Mouse (Mus musculus): ENCODE measurements around the gene Cenpi. TPM values are rescaled to one million over a fixed set of nuclear protein-coding genes. Genes with fewer than 3 reads are reported as not detected.

The Cenpi gene
- total RNA-seq, 2 experiments from 2014 or later: 0.92 to 1.2 TPM

DNA sequence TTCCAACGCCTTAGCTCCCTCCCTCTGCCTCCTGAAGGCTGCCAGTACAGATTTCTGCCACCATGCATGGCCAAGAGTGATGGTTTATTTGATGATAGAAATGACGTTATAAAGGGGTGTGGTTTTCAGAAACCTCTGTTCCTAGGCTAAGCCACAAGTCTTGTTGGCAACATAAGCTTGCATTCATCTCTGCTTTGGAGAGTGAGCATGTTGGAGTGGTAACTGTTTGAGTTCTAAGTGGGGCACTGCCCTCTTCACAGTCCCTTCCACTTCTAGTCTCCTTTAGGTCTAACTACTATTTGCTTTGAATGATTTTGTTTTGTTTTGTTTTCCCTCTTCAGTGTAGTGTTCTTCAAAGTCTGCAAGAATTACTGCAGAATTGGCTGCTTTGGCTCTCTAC lies 34.9 kb downstream of the Cenpi start:
- DNase-seq (ENCODE audit: extremely low spot score in 1 of 2, low spot score in 2 of 2): no peak
- intact Hi-C loops (cut with DNase I): no loop called here

DNA sequence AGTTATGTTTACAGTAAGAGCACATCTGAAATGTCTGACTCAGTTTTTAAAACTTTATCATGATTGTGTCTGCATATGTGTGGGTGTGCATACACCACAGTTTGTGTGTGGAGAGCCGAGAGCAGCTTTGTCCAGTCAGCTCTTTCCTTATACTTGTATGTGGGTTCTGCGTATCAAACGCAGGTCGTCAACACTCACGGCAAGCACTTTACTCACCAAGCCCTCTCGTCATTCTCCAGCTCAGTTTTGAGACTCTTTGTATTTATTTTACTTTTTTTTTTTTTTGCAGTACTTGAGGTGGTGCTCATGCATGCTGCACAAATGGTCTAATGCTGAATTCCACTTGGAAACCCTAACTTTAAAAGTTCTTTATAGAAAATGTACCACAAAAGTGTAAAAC lies 42.3 kb downstream of the Cenpi start:
- intact Hi-C loops (cut with DNase I): no loop called here
- DNase-seq (ENCODE audit: extremely low spot score in 1 of 2, low spot score in 2 of 2): no peak

DNA sequence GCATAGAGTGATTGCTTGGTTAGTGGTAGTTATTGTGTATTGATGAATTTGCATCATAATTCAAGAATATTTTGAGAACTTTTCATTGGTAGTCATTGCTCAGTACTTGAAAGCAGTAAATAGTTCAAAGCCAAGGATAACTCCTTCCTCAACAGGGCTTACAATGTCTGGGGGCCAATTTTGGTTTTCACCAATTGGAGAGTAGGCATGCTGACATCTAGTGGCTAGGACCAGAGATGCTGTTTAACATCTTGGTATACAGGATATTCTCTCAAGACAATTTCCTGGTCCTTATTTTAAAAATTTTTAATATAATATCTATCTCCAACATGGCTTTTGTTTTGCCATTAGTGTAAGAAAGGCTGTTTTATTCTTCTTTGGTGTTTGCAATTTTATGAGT lies 46.0 kb downstream of the Cenpi start:
- intact Hi-C loops (cut with DNase I): no loop called here
- no peak for DNase-seq (ENCODE audit: extremely low spot score in 1 of 2, low spot score in 2 of 2)

DNA sequence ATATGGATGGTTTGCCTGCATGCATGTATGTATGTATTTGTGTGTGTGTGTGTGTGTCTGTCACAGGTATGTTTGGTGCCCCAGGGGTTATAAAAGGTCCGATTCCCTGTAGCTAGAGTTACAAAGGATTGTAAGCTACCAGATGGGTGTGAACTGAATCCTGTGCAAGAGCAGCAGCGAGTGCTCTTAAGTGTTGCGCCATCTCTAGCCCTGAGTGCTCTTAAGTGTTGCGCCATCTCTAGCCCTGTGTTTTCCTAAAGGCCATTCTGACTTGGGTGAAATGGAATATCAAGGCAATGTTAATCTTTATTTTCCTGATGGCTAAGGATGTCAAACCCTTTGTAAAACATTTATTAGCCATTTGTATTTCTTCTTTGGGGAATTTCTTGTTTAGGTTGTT lies 51.5 kb downstream of the Cenpi start:
- intact Hi-C loops (cut with DNase I): no loop called here
- DNase-seq (ENCODE audit: extremely low spot score in 1 of 2, low spot score in 2 of 2): no peak

DNA sequence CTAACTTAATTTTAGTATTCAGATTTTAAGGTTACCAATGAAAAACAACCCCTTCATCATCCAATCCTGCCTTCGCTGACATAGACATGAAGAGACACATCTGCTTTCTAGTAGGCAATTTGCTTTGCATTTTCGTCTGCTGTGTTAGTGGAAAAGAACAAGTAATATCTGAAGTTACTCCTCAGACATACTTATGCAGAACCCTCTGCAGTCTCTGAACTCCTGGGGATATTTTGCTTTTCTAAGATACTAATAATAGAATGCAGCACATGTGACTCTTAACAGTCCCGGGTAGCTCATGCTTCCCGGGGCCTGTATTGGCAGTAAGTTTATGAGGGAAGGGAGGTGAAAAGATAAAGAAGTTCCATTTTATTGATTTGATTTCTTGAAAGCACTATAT lies 54.3 kb downstream of the Cenpi start:
- DNase-seq (ENCODE audit: extremely low spot score in 1 of 2, low spot score in 2 of 2): no peak
- intact Hi-C loops (cut with DNase I): no loop called here

DNA sequence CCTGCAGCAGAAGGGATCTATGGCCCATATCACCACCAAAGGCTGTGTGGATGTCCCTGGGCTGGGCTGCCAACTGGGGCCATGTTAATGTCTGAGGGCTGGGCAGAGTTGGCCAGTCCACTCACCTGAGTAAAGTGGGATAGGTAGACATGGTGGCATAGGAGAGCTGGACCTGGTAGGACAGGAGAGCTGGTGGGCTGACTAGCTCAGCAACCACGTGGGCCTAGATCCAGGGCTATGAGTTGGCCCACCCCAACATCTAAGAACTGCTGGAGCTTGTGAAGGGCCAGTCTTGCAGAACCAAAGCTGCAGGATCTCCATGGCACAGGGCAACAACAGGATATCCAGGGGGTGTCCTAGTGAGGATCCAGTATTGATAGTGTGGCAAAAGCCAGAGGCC lies 57.5 kb downstream of the Cenpi start:
- intact Hi-C loops (cut with DNase I): no loop called here
- no peak for DNase-seq (ENCODE audit: extremely low spot score in 1 of 2, low spot score in 2 of 2)

DNA sequence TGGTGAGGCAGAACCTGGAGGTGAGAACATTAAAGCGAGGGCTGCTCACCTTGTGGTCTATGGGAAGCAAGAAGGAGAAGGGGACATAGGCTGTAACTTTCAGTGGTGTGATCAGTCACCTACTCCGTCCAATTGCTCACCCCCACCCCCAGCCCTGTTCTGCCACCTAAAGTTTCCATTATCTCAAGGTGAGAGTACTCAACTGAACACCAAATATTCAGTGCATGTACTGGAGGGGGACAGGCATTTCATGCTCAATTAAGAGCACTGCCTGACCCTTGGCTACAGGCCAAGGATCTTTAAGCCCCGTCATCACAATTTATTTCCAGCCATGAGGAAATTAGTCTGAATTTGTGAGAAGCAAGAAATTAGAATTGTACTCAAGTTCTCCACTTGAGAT lies 58.7 kb downstream of the Cenpi start:
- no peak for DNase-seq (ENCODE audit: extremely low spot score in 1 of 2, low spot score in 2 of 2)
- intact Hi-C loops (cut with DNase I): no loop called here

DNA sequence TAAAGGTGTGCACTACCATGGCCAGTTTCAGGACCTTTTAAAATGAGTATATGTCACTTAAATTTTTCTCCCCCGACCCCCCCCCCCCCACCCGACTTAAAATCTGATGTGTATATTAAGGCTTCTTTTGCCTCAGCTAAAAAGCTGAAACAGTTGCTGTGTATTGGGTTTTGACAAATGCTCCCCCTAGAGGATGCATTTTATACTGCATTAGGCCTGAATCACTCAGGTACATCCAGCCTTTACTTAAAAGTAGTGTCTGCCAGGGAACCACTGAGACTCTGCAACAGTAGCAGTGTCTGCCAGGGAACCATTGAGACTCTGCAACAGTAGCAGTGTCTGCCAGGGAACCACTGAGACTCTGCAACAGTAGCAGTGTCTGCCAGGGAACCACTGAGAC lies 63.4 kb downstream of the Cenpi start:
- intact Hi-C loops (cut with DNase I): no loop called here
- no peak for DNase-seq (ENCODE audit: extremely low spot score in 1 of 2, low spot score in 2 of 2)

DNA sequence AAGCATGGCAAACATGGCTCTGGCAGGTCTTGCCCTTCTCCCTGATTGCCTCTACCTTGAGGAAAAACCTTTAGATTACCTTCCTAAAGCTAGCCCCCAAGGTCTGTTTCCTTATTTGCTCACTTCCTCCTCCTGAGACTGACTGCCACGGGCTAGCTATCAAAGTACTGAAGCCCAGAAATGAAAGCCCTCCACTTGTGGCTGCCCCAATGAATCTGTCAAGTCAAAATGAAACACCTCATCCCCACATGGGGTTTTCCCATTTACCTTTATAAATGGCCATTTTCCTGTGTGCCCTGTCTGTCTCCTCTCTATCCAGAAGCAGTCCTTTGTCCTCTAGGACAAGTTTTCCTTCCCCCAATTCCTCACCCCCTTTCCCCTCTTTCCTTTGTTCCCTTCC lies 66.3 kb downstream of the Cenpi start:
- intact Hi-C loops (cut with DNase I): no loop called here

DNA sequence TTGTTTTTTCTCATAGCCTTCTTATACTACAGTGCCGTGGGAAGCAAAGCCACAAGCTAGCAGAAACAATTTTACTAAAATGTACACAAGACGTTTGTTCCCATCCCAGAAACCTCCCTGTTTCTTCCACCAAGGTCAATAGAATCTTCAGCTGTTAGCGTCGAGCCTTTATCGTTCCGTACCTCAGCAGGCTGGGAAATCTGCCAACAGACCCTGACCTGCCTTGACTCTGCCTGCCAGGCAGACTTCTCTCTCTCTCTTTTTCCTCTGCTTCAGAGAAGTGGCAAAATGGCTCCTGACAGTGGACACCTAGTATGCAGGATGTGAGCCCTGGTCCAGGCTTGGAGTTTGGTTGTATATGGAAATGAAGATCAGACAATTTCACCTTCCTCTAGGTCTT lies 77.0 kb downstream of the Cenpi start:
- intact Hi-C loops (cut with DNase I): no loop called here
- DNase-seq (ENCODE audit: extremely low spot score in 1 of 2, low spot score in 2 of 2): no peak

More for the DNA sequence above, 66.3 kb downstream of the Cenpi start:
- no peak for DNase-seq (ENCODE audit: extremely low spot score in 1 of 2, low spot score in 2 of 2)

DNA sequence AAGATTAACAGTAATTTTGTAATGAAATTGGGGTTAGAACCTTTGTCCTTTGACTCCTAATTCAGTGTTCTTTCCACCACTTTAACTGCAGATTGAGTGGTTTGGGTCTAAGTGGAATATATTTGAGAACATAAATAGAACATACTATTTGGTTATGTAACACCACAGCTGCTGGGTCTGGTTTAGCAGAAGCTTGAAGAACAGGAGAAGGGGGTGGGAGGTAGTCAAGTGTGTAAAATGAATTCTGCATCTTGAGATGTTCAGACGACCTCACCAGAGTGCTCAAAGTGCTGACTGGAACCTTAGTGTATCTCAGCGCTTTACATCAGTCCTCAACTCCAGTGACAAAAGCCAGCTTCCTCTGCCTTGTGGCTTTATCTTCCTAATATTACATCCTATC lies 91.1 kb downstream of the Cenpi start:
- intact Hi-C loops (cut with DNase I): no loop called here

DNA sequence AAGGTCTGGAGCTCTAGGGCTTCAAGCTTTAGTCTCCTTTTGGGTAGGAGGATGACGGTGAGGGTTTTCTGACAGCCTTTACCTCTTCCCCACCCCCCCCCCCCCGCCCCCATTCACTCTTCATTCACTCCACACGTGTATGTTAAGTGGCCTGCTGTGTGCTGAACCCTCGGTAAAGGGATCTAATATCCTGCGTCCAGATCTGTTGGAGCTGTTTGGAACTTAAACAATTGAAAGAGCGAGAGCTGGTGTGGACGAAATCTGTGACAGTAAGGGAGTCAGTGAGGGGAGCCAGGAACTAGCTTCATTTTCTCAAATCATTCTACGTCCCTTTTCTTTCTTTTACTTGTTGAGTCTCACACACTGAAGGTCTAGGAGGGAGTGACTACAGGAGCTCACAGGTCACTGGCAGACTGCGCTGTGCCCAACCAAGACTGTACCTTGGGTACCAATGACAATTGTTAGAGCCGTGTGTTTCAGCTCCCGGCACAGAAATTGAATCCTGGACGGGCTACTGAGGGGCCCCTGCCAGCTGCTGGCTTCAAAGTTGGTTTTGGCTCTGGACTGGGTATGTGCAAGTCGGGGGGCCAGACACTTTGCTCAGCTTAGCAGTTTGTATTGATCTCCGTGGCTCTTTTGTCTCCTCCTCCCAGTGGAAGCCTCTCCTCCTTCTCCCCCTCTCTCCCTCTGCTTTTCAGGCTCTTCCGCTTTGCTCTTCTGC lies 96.1 kb downstream of the Cenpi start, which contains the start of gene Drp2:
Drp2 (plus strand) TSS at position 689 of the 721 bp plus-strand sequence.
- peak in 1 of 2 experiments; percentile 8 for DNase-seq (ENCODE audit: extremely low spot score in 1 of 2, low spot score in 2 of 2)
- intact Hi-C loops (cut with DNase I): no loop called here

More for the DNA sequence above, 91.1 kb downstream of the Cenpi start:
- DNase-seq (ENCODE audit: extremely low spot score in 1 of 2, low spot score in 2 of 2): no peak

DNA sequence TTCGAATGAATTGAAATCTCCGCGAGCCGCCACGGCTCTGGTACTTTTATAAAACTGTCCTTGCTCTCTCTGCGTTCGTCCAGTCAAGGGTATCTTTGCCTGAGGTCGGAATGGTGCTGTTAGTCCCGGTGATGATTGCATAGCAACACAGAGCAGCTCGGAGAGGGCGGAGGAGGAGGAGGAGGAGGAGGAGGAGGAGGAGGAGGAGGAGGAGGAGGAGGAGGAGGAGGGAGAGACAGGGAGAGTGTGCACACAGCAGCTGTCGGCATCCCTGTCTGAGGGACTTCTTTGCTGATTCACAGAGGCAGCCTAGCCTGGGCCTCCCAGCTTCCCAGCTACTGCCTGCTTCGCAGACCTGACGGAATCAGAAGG lies 96.7 kb downstream of the Cenpi start:
- intact Hi-C loops (cut with DNase I): no loop called here
- DNase-seq (ENCODE audit: extremely low spot score in 1 of 2, low spot score in 2 of 2): no peak

DNA sequence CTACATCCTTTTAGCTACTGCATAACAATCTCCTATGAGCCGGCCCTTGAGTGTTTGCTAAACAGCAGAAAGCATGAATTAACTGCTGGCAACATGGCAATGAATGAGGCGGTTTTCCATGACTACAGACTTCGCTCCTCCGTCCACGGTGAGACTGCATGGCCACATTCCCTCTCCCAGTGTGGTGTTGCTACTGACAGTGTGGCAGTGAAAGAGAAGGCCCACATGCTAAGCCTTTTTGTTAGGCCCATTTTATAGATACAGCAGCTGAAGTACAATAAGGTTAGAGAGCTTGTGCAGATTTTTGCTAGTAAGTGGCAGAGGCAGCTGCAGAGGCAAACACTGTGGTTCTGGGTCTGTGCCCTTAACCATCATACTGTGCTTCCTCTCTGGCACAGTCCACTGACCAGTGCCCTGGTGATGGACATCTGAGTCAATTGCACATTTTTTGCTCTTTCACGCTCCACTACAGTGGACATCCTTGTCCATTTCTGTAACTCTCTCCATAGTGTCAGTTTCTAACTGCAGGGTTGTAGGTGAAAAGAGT lies 101.5 kb downstream of the Cenpi start:
- DNase-seq (ENCODE audit: extremely low spot score in 1 of 2, low spot score in 2 of 2): no peak

DNA sequence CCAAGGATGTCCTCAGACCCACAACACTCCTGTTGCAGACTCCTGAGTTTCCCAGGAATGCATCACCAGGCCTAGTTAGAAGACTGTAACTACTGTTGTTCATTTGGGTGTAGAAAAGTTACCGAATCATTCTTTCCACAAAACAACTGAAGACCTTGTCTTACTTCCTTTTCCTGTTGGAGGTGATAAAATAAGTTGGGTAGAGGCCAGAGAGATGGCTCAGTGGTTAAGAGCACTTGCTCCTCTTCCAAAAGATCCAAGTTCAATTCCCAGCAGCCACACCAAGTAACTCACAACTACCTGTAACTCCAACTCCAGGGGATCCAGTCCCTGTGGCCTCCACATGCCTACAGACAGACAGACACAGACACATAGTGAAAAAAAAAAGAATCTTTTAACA lies 104.2 kb downstream of the Cenpi start:
- intact Hi-C loops (cut with DNase I): no loop called here
- DNase-seq (ENCODE audit: extremely low spot score in 1 of 2, low spot score in 2 of 2): no peak

More for the DNA sequence above, 101.5 kb downstream of the Cenpi start:
- intact Hi-C loops (cut with DNase I): no loop called here

Other genes starting within 250 kb of the Cenpi start
- gene Cstf2, start 248.9 kb upstream of the Cenpi start, total RNA-seq (2021): 100 to 1,000 TPM; 131 TPM
- gene Xkrx, start 146.0 kb upstream of the Cenpi start, total RNA-seq (2021): 1 to 10 TPM in 1 of 2 experiments, under 1 TPM in 1; 0.95 to 1.5 TPM
- gene Arl13a, start 120.6 kb upstream of the Cenpi start, total RNA-seq (2021): not detected
- not detected for gene Nox1, start 86.1 kb upstream of the Cenpi start, total RNA-seq (2021)
- 1 to 10 TPM; 4.3 to 5.6 TPM for gene Trmt2b, start 31.1 kb upstream of the Cenpi start, total RNA-seq (2021)
- gene Tmem35a, start 12.9 kb upstream of the Cenpi start, total RNA-seq (2021): 100 to 1,000 TPM in 1 of 2 experiments, 10 to 100 TPM in 1; 94.8 to 104 TPM
- 10 to 100 TPM; 53.9 to 55.4 TPM for gene Drp2, start 96.5 kb downstream of the Cenpi start, total RNA-seq (2021)
- not detected for gene Taf7l, start 168.4 kb downstream of the Cenpi start, total RNA-seq (2021)
- gene Timm8a1, start 233.8 kb downstream of the Cenpi start, total RNA-seq (2021): 10 to 100 TPM; 20.2 to 26.5 TPM

All from left cerebral cortex, postnatal 10 days (tissue).